Mouse (Mus musculus): Measurements from ENCODE around the gene Grasp. TPM values are rescaled to one million over a fixed set of nuclear protein-coding genes. Genes with fewer than 3 reads are reported as not detected.

Grasp gene
- total and polyA plus RNA-seq, 3 experiments, result 7.6 to 11.5 (median 10.9) TPM

DNA sequence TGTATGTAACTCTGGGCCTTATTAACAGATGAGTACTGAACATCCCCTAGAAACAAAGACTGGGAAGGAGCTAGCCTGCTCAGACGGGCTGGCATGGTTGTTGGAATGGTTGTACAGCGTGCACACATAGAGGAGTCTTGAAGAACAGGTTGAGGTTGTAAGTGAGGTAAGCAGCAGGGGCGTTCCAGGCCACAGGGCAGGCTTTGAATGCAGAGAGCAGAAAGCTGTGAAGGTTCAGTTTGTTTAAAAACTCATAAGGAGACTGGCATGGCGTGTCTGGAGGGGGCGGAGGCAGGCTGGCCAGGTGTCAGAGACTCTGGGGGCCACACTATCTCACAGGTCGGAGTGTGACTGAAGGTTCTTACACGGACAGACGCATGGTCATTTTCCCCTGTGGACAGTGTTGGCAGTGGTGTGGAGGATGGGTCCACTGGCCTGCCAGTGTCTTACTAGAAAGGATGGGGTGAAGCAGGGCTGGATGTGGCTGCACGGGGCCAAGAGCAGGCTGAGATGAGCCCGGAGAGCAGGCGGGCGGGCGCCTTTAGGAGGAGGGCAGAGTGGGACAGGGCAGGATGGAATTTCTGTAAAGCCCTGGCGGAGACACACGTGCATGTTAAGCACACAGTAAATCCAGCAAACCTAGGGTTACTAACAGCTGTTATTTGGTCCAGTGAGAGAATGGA, 26.4 kb upstream of the Grasp start:
- WGBS, result 90% methylated on average over 15 of the region's 15 CpGs
- Histone ChIP-seq H3K27ac (no peak overlapping the region), H3K36me3 (ENCODE audit: control insufficient read depth, insufficient read depth, low read length) (no peaks in the 10 kb centered on the region), H3K4me3 (no peak overlapping the region), H3K79me2 (replicated peaks; ENCODE audit: control insufficient read depth, insufficient read depth, low read length) (no peaks in the 10 kb centered on the region; the same call in 1 of the 2 replicates), H3K9ac (ENCODE audit: low read depth, low read length) (no peak overlapping the region), H3K4me1 (ENCODE audit: control insufficient read depth, insufficient read depth, low read length) (peaks cover 3% of the 10 kb centered on the region), H3K27me3 (ENCODE audit: control insufficient read depth, insufficient read depth, low read length) (no peaks in the 10 kb centered on the region)
- intact Hi-C loops (cut with DNase I), result loop anchor here (2.0 kb wide), 3 partner anchors 19 to 79 kb away; no protein-coding TSS in a partner anchor
- DNase-seq, result no peak
- TF ChIP-seq CTCF (IDR thresholded peaks at IDR 0.05) (no peak), EP300 (IDR thresholded peaks at IDR 0.05; ENCODE audit: insufficient read depth, low read depth, low read length) (no peak), POLR2A (IDR thresholded peaks at IDR 0.05; ENCODE audit: insufficient read depth, low read depth, low read length) (no peak)

GRCm38 (mm10) chr15:101198218-101198617, 25.8 kb upstream of the Grasp start:
- H3K27me3 ChIP-seq (ENCODE audit: control insufficient read depth, insufficient read depth, low read length), result no peaks in the 10 kb centered on the region
- H3K36me3 ChIP-seq (ENCODE audit: control insufficient read depth, insufficient read depth, low read length), result no peaks in the 10 kb centered on the region
- peak; percentile 66 to 78 for DNase-seq
- intact Hi-C loops (cut with DNase I), result loop anchor here (2.0 kb wide), 3 partner anchors 19 to 79 kb away; no protein-coding TSS in a partner anchor
- WGBS, result 14% methylated on average over 3 of the region's 3 CpGs
- H3K79me2 ChIP-seq (replicated peaks; ENCODE audit: control insufficient read depth, insufficient read depth, low read length), result no peaks in the 10 kb centered on the region; the same call in 1 of the 2 replicates
- no peak overlapping the region for H3K27ac ChIP-seq
- no peak overlapping the region for H3K9ac ChIP-seq (ENCODE audit: low read depth, low read length)
- no peak overlapping the region for H3K4me3 ChIP-seq
- peaks cover under 1% of the 10 kb centered on the region; the same call in 1 of the 2 replicates for H3K4me1 ChIP-seq (ENCODE audit: control insufficient read depth, insufficient read depth, low read length)
- TF ChIP-seq EP300 (IDR thresholded peaks at IDR 0.05; ENCODE audit: insufficient read depth, low read depth, low read length) (peak; percentile 72), POLR2A (IDR thresholded peaks at IDR 0.05; ENCODE audit: insufficient read depth, low read depth, low read length) (no peak)

- Histone ChIP-seq H3K9ac (ENCODE audit: low read depth, low read length) (no peak overlapping the region), H3K36me3 (ENCODE audit: control insufficient read depth, insufficient read depth, low read length) (no peaks in the 10 kb centered on the region), H3K79me2 (replicated peaks; ENCODE audit: control insufficient read depth, insufficient read depth, low read length) (no peaks in the 10 kb centered on the region; the same call in 1 of the 2 replicates), H3K4me1 (ENCODE audit: control insufficient read depth, insufficient read depth, low read length) (no peaks in the 10 kb centered on the region), H3K27me3 (ENCODE audit: control insufficient read depth, insufficient read depth, low read length) (no peaks in the 10 kb centered on the region), H3K27ac (no peak overlapping the region), H3K4me3 (no peak overlapping the region)
- 88% methylated on average over 14 of the region's 14 CpGs for WGBS
- no peak for DNase-seq
- TF ChIP-seq POLR2A (IDR thresholded peaks at IDR 0.05; ENCODE audit: insufficient read depth, low read depth, low read length) (no peak), CTCF (IDR thresholded peaks at IDR 0.05) (peak; percentile 21; the same call in 1 of the 2 replicates), EP300 (IDR thresholded peaks at IDR 0.05; ENCODE audit: insufficient read depth, low read depth, low read length) (no peak)
- intact Hi-C loops (cut with DNase I), result loop anchor here (2.0 kb wide), 3 partner anchors 20 to 80 kb away; no protein-coding TSS in a partner anchor
Observed at GRCm38 (mm10) chr15:101198850-101199249, 25.1 kb upstream of the Grasp start.

DNA sequence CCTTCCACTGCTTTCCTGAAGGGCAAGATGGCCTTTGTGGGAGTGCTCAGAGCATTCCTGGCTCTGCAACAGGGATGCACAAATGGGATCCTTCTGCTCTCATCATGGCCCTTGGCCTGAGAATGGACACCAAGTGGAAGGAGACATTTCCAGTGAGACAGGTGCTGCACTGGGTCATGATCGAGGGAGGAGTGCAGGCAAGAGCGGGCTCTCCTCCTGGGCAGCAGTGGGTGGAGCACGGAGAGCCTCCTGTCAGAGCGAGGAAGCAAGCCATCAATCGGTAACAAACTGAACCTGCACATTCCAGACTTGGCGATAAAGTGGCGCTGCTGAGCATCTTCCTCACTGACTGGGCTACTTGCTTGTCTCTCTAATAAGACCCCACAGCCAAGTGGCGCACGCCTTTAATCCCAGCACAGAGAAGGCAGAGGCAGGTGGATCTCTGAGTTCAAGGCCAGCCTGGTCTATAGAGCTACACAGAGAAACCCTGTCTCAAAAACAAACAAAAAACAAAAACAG, 23.2 kb upstream of the Grasp start:
- Histone ChIP-seq H3K27ac (no peak overlapping the region), H3K79me2 (replicated peaks; ENCODE audit: control insufficient read depth, insufficient read depth, low read length) (no peaks in the 10 kb centered on the region; the same call in 1 of the 2 replicates), H3K36me3 (ENCODE audit: control insufficient read depth, insufficient read depth, low read length) (no peaks in the 10 kb centered on the region), H3K27me3 (ENCODE audit: control insufficient read depth, insufficient read depth, low read length) (no peaks in the 10 kb centered on the region), H3K4me3 (no peak overlapping the region), H3K4me1 (ENCODE audit: control insufficient read depth, insufficient read depth, low read length) (no peaks in the 10 kb centered on the region), H3K9ac (ENCODE audit: low read depth, low read length) (no peak overlapping the region)
- no peak for TF ChIP-seq CTCF (IDR thresholded peaks at IDR 0.05)
- TF ChIP-seq POLR2A (IDR thresholded peaks at IDR 0.05; ENCODE audit: insufficient read depth, low read depth, low read length), result no peak
- no peak for TF ChIP-seq EP300 (IDR thresholded peaks at IDR 0.05; ENCODE audit: insufficient read depth, low read depth, low read length)
- 95% methylated on average over 9 of the region's 9 CpGs for WGBS
- intact Hi-C loops (cut with DNase I), result no loop called here
- DNase-seq, result no peak

- no peaks in the 10 kb centered on the region for H3K36me3 ChIP-seq (ENCODE audit: control insufficient read depth, insufficient read depth, low read length)
- no peak overlapping the region for H3K9ac ChIP-seq (ENCODE audit: low read depth, low read length)
- 80% methylated on average over 3 of the region's 3 CpGs for WGBS
- H3K27ac ChIP-seq, result no peak overlapping the region
- DNase-seq, result no peak
- H3K27me3 ChIP-seq (ENCODE audit: control insufficient read depth, insufficient read depth, low read length), result no peaks in the 10 kb centered on the region
- no peaks in the 10 kb centered on the region; the same call in 1 of the 2 replicates for H3K79me2 ChIP-seq (replicated peaks; ENCODE audit: control insufficient read depth, insufficient read depth, low read length)
- no peak for TF ChIP-seq EP300 (IDR thresholded peaks at IDR 0.05; ENCODE audit: insufficient read depth, low read depth, low read length)
- intact Hi-C loops (cut with DNase I), result no loop called here
- H3K4me1 ChIP-seq (ENCODE audit: control insufficient read depth, insufficient read depth, low read length), result no peaks in the 10 kb centered on the region
- H3K4me3 ChIP-seq, result no peak overlapping the region
Observed at GRCm38 (mm10) chr15:101201414-101201813, 22.6 kb upstream of the Grasp start.

GRCm38 (mm10) chr15:101203673-101204072, 20.3 kb upstream of the Grasp start:
- Histone ChIP-seq H3K4me1 (ENCODE audit: control insufficient read depth, insufficient read depth, low read length) (no peaks in the 10 kb centered on the region), H3K9ac (ENCODE audit: low read depth, low read length) (no peak overlapping the region), H3K4me3 (no peak overlapping the region), H3K36me3 (ENCODE audit: control insufficient read depth, insufficient read depth, low read length) (no peaks in the 10 kb centered on the region), H3K27me3 (ENCODE audit: control insufficient read depth, insufficient read depth, low read length) (no peaks in the 10 kb centered on the region), H3K27ac (no peak overlapping the region), H3K79me2 (replicated peaks; ENCODE audit: control insufficient read depth, insufficient read depth, low read length) (no peaks in the 10 kb centered on the region)
- intact Hi-C loops (cut with DNase I), result no loop called here
- DNase-seq, result no peak
- no peak for TF ChIP-seq POLR2A (IDR thresholded peaks at IDR 0.05; ENCODE audit: insufficient read depth, low read depth, low read length)
- WGBS, result 83% methylated on average over 4 of the region's 4 CpGs

Data from heart, adult 2 months (tissue).